Comparison of ENCODE assay signal across 8 mouse cellular contexts in the genomic region with DNA sequence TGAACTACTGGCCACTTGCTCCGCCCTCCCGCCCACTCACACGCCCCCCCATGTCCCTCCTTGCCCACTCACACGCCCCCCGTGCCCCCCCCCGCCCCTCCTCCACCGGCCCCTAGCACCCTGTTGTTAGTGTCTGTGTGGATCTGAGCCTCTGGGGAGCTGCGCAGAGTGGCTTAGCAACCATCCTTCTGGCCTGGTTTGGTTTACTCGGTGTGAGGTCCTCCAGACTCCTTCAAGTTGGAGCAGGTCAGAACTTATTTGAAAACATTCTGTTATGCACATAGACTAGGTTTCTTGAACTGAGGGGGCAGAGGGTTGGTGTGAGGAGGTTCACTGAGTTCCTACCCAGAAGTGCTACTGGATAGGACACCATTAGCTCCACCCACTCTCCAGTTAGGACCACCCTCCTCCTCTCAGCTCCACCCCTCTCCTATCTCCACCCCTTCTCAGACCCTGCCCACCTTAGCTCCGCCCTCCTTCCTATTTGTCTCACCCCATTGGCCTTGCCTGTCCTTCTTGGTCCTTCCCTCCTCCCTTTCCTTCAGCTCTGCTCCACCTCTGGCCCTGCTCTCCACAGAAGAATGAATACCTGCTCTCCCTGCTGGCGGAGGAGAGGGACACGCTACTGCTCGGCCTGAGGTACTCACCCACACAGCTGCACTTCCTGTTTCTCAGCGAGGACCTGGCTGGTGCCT. TPM values are rescaled to one million over a fixed set of nuclear protein-coding genes. Genes with fewer than 3 reads are reported as not detected.
DNase-seq lines count a peak whose midpoint lies in the region; ATAC-seq lines count a peak whose summit lies in the region.

No protein-coding gene starts in this region.

- peak overlapping the region; percentile 46 for H3K4me2 ChIP-seq in intestine, embryonic 14.5 days (ENCODE audit: low read length)
- 0 out of 2 replicates have a peak overlapping the region, but pooled peaks have one; percentile 24 for H3K4me2 ChIP-seq in liver, embryonic 16.5 days (ENCODE audit: low read depth, low read length)
- peak overlapping the region; percentile 43 for H3K4me2 ChIP-seq in neural tube, embryonic 13.5 days

- peak; percentile 91 for ATAC-seq in intestine, embryonic 14.5 days (replicated peaks; ENCODE audit: low FRiP score, low TSS enrichment, low read depth)
- ATAC-seq in liver, embryonic 16.5 days (ENCODE audit: low read depth): peak; percentile 43
- peak; percentile 76 for ATAC-seq in neural tube, embryonic 13.5 days (ENCODE audit: low read depth)

- H3K9ac ChIP-seq in intestine, embryonic 14.5 days (ENCODE audit: low read length): no peak overlapping the region
- no peak overlapping the region for H3K9ac ChIP-seq in liver, embryonic 16.5 days (ENCODE audit: low read depth, low read length)
- H3K9ac ChIP-seq in neural tube, embryonic 13.5 days: peak overlapping the region; percentile 45; the same call in 1 of the 2 replicates

- peaks cover 5% of the 10 kb centered on the region for H3K4me1 ChIP-seq in erythroblast, embryonic 14.5 days (ENCODE audit: control insufficient read depth)
- no peaks in the 10 kb centered on the region for H3K4me1 ChIP-seq in intestine, embryonic 14.5 days (replicated peaks; ENCODE audit: control insufficient read depth, insufficient read depth, low read length)
- no peaks in the 10 kb centered on the region for H3K4me1 ChIP-seq in liver, embryonic 16.5 days (ENCODE audit: control insufficient read depth, low read depth, low read length)
- 0 out of 2 replicates have a peak, but pooled peaks cover 5% of the 10 kb centered on the region for H3K4me1 ChIP-seq in neural tube, embryonic 13.5 days (replicated peaks)

- DNase-seq in CD4-positive helper T cell, adult 2 months (ENCODE audit: low read depth, low spot score): peak; percentile 69
- DNase-seq in adrenal gland, adult 2 months: peak; percentile 42
- DNase-seq in intestine, embryonic 14.5 days (ENCODE audit: low spot score): peak; percentile 62
- DNase-seq in urinary bladder, postnatal 36 days (ENCODE audit: low spot score in 2 of 2): peak; percentile 75 to 80
- DNase-seq in right cerebral cortex, adult 18-20 months: no peak

- peak overlapping the region; percentile 14 for H3K4me3 ChIP-seq in erythroblast, embryonic 14.5 days (replicated peaks)
- peak overlapping the region; percentile 16 for H3K4me3 ChIP-seq in intestine, embryonic 14.5 days (ENCODE audit: low read depth, low read length)
- H3K4me3 ChIP-seq in liver, embryonic 16.5 days (ENCODE audit: low read depth, low read length): no peak overlapping the region
- peak overlapping the region; percentile 17; the same call in 1 of the 2 replicates for H3K4me3 ChIP-seq in neural tube, embryonic 13.5 days

- no peaks in the 10 kb centered on the region for H3K27me3 ChIP-seq in erythroblast, embryonic 14.5 days (ENCODE audit: control insufficient read depth)
- H3K27me3 ChIP-seq in intestine, embryonic 14.5 days (replicated peaks; ENCODE audit: control insufficient read depth, insufficient read depth, low read length): no peaks in the 10 kb centered on the region
- no peaks in the 10 kb centered on the region for H3K27me3 ChIP-seq in liver, embryonic 16.5 days (ENCODE audit: control insufficient read depth, insufficient read depth, low read depth, low read length)
- no peaks in the 10 kb centered on the region for H3K27me3 ChIP-seq in neural tube, embryonic 13.5 days

- WGBS in intestine, embryonic 14.5 days: 29% methylated on average over 14 of the region's 14 CpGs
- WGBS in liver, embryonic 16.5 days (ENCODE audit: insufficient replicate concordance): 20% methylated on average over 14 of the region's 14 CpGs
- WGBS in neural tube, embryonic 13.5 days: 38% methylated on average over 12 of the region's 14 CpGs

- H3K9me3 ChIP-seq in erythroblast, embryonic 14.5 days (ENCODE audit: control insufficient read depth, low read length): no peaks in the 10 kb centered on the region
- H3K9me3 ChIP-seq in intestine, embryonic 14.5 days (ENCODE audit: control insufficient read depth, low read length): no peaks in the 10 kb centered on the region
- no peaks in the 10 kb centered on the region for H3K9me3 ChIP-seq in liver, embryonic 16.5 days (replicated peaks; ENCODE audit: control insufficient read depth, low read length)
- no peaks in the 10 kb centered on the region for H3K9me3 ChIP-seq in neural tube, embryonic 13.5 days

- no peaks in the 10 kb centered on the region for H3K36me3 ChIP-seq in erythroblast, embryonic 14.5 days (ENCODE audit: control insufficient read depth)
- H3K36me3 ChIP-seq in intestine, embryonic 14.5 days (ENCODE audit: control insufficient read depth, insufficient read depth, low read length): no peaks in the 10 kb centered on the region
- H3K36me3 ChIP-seq in liver, embryonic 16.5 days (ENCODE audit: control insufficient read depth, insufficient read depth): no peaks in the 10 kb centered on the region
- no peaks in the 10 kb centered on the region for H3K36me3 ChIP-seq in neural tube, embryonic 13.5 days

- no peak overlapping the region for H3K27ac ChIP-seq in intestine, embryonic 14.5 days (ENCODE audit: low read depth)
- H3K27ac ChIP-seq in liver, embryonic 16.5 days (ENCODE audit: low read length): no peak overlapping the region
- H3K27ac ChIP-seq in neural tube, embryonic 13.5 days (replicated peaks): no peak overlapping the region

RNA-seq across cellular contexts. Expression of a gene that starts 2.4 kb away (rescaled TPM):
- not detected for total RNA-seq in adrenal gland, adult 2 months (2021)
- polyA plus RNA-seq in adrenal gland, adult 2 months (2012; rRNA removed): not detected in 2 replicates
- not detected in 2 replicates for polyA plus RNA-seq in erythroblast, embryonic 14.5 days (2012)
- polyA plus RNA-seq in intestine, embryonic 14.5 days (2014; fragmentation: Nextera tagmentation; extraction: Ambion mirVana): not detected in 2 replicates
- polyA plus RNA-seq in liver, embryonic 16.5 days (2015; fragmentation: Nextera tagmentation; extraction: Ambion mirVana): not detected in 2 replicates
- polyA plus RNA-seq in neural tube, embryonic 13.5 days (2015; fragmentation: Nextera tagmentation; extraction: Ambion mirVana): not detected in 2 replicates

RNA-seq across cellular contexts. Expression of a gene that starts 11.6 kb away (rescaled TPM):
- total RNA-seq in adrenal gland, adult 2 months (2021): not detected
- polyA plus RNA-seq in adrenal gland, adult 2 months (2012; rRNA removed): not detected in 2 replicates
- not detected in 2 replicates for polyA plus RNA-seq in erythroblast, embryonic 14.5 days (2012)
- not detected in 2 replicates for polyA plus RNA-seq in intestine, embryonic 14.5 days (2014; fragmentation: Nextera tagmentation; extraction: Ambion mirVana)
- polyA plus RNA-seq in liver, embryonic 16.5 days (2015; fragmentation: Nextera tagmentation; extraction: Ambion mirVana): not detected in 2 replicates
- polyA plus RNA-seq in neural tube, embryonic 13.5 days (2015; fragmentation: Nextera tagmentation; extraction: Ambion mirVana): not detected in 2 replicates

RNA-seq across cellular contexts. Expression of a gene that starts 17.6 kb away (rescaled TPM):
- total RNA-seq in adrenal gland, adult 2 months (2021): not detected
- polyA plus RNA-seq in adrenal gland, adult 2 months (2012; rRNA removed): not detected in 2 replicates
- not detected in 2 replicates for polyA plus RNA-seq in erythroblast, embryonic 14.5 days (2012)
- not detected in 2 replicates for polyA plus RNA-seq in intestine, embryonic 14.5 days (2014; fragmentation: Nextera tagmentation; extraction: Ambion mirVana)
- not detected in 2 replicates for polyA plus RNA-seq in liver, embryonic 16.5 days (2015; fragmentation: Nextera tagmentation; extraction: Ambion mirVana)
- polyA plus RNA-seq in neural tube, embryonic 13.5 days (2015; fragmentation: Nextera tagmentation; extraction: Ambion mirVana): not detected in 2 replicates

RNA-seq across cellular contexts. Expression of a gene that starts 28.5 kb away (rescaled TPM):
- total RNA-seq in adrenal gland, adult 2 months (2021): not detected
- not detected in 2 replicates for polyA plus RNA-seq in adrenal gland, adult 2 months (2012; rRNA removed)
- 0.04 TPM in 1 of 2 replicates, not detected in the other for polyA plus RNA-seq in erythroblast, embryonic 14.5 days (2012)
- polyA plus RNA-seq in intestine, embryonic 14.5 days (2014; fragmentation: Nextera tagmentation; extraction: Ambion mirVana): not detected in 2 replicates
- not detected in 2 replicates for polyA plus RNA-seq in liver, embryonic 16.5 days (2015; fragmentation: Nextera tagmentation; extraction: Ambion mirVana)
- polyA plus RNA-seq in neural tube, embryonic 13.5 days (2015; fragmentation: Nextera tagmentation; extraction: Ambion mirVana): not detected in 2 replicates

RNA-seq across cellular contexts. Expression of a gene that starts 37.3 kb away (rescaled TPM):
- total RNA-seq in adrenal gland, adult 2 months (2021): not detected
- polyA plus RNA-seq in adrenal gland, adult 2 months (2012; rRNA removed): not detected in 2 replicates
- not detected in 2 replicates for polyA plus RNA-seq in erythroblast, embryonic 14.5 days (2012)
- not detected in 2 replicates for polyA plus RNA-seq in intestine, embryonic 14.5 days (2014; fragmentation: Nextera tagmentation; extraction: Ambion mirVana)
- polyA plus RNA-seq in liver, embryonic 16.5 days (2015; fragmentation: Nextera tagmentation; extraction: Ambion mirVana): not detected in 2 replicates
- polyA plus RNA-seq in neural tube, embryonic 13.5 days (2015; fragmentation: Nextera tagmentation; extraction: Ambion mirVana): not detected in 2 replicates
